In the genomic region with DNA sequence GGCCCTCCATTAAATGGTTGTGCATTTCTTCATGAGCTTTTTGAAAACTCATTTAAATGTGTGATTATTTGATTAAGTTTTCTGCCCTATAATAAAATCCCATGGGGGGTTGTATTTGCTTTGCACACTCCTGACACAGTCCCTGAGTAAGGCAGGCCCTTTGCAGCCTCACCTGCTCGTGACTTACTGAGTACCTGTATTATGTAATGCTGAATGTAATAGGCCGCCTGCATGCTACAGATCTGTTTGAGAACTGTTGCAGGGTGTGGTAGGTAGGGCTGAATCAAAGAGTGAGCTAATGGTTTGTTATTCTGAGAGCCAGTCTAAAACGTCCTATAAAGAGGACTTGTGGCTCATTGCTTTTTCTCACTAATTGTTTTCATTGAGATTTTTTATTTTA, we compare ENCODE assay signal across 16 mouse cellular contexts.
"Had no signal": no experiment of that assay in that cellular context is flagged by ENCODE, and none has a peak within 500 bp of the region (broad histone marks: within the 10 kb centered on the region; RNA-seq: fewer than 3 reads in every experiment).

No protein-coding gene starts in this region.

- ATAC-seq: midbrain, embryonic 16.5 days had no signal

- H3K27me3 ChIP-seq: hindbrain, embryonic 15.5 days; kidney, embryonic 15.5 days; liver, embryonic 13.5 days; lung, embryonic 15.5 days; megakaryocyte, embryonic 14.5 days; midbrain, embryonic 12.5 days; neural tube, embryonic 13.5 days had no signal

- H3K9me3 ChIP-seq: hindbrain, embryonic 15.5 days; kidney, embryonic 15.5 days; limb, embryonic 10.5 days; liver, embryonic 13.5 days; lung, embryonic 15.5 days; megakaryocyte, embryonic 14.5 days; midbrain, embryonic 12.5 days; neural tube, embryonic 13.5 days had no signal

- H3K36me3 ChIP-seq: hindbrain, embryonic 15.5 days; kidney, embryonic 15.5 days; limb, embryonic 10.5 days; liver, embryonic 13.5 days; lung, embryonic 15.5 days; midbrain, embryonic 12.5 days; neural tube, embryonic 13.5 days had no signal

- H3K9ac ChIP-seq: hindbrain, embryonic 15.5 days; kidney, embryonic 15.5 days; liver, embryonic 13.5 days; lung, embryonic 15.5 days; midbrain, embryonic 12.5 days; neural tube, embryonic 13.5 days had no signal

- DNase-seq: kidney, adult 18-20 months; kidney, postnatal 14 days; liver, embryonic 13.5 days; retina, postnatal 1 day; right cerebral cortex, postnatal 4 days; spleen, adult 18-20 months; thymus, adult 18-20 months; thymus, postnatal 14 days had no signal

- H3K27ac ChIP-seq: hindbrain, embryonic 15.5 days; kidney, embryonic 15.5 days; limb, embryonic 10.5 days; liver, embryonic 13.5 days; lung, embryonic 15.5 days; midbrain, embryonic 12.5 days; neural tube, embryonic 13.5 days had no signal

- H3K4me3 ChIP-seq: hindbrain, embryonic 15.5 days; kidney, embryonic 15.5 days; limb, embryonic 10.5 days; liver, embryonic 13.5 days; lung, embryonic 15.5 days; megakaryocyte, embryonic 14.5 days; midbrain, embryonic 12.5 days; neural tube, embryonic 13.5 days had no signal

- H3K4me2 ChIP-seq: hindbrain, embryonic 15.5 days; kidney, embryonic 15.5 days; liver, embryonic 13.5 days; lung, embryonic 15.5 days; midbrain, embryonic 12.5 days; neural tube, embryonic 13.5 days had no signal
